Mouse (Mus musculus): ENCODE results near the gene Pld3. TPM values are rescaled to one million over a fixed set of nuclear protein-coding genes. Genes with fewer than 3 reads are reported as not detected.

Gene Pld3
- polyA plus RNA-seq, 1 experiment from 2014 or later: 107 TPM

DNA sequence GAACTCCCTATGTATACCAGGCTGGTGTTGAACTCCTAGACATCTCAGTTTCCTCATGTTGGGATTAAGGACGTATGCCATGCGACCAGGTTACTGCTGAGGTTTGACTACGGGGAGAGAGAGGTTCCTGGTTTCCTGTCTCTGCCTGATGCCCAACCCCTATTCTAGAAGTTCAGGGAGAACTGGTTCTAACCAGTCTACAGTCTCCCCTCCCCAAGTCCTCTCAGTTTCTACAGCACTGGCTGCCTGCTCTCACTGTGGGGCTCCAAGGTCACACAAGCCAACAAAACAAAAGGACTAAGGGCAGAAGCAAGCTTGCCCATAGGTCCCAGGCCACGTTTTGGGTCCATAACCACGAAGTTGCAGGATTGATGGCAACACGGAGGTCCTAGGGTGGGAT is 3.4 kb downstream of the Pld3 start:
- Histone ChIP-seq H3K9ac (replicated peaks) (no peak overlapping the region), H3K4me2 (replicated peaks) (no peak overlapping the region), H3K36me3 (no peaks in the 10 kb centered on the region), H3K9me3 (no peaks in the 10 kb centered on the region), H3K27ac (no peak overlapping the region), H3K4me1 (replicated peaks) (peaks cover 16% of the 10 kb centered on the region), H3K27me3 (no peaks in the 10 kb centered on the region), H3K4me3 (replicated peaks) (no peak overlapping the region)
- 80% methylated on average over 6 of the region's 6 CpGs for WGBS
- ATAC-seq: no peak

- ATAC-seq: no peak
- 91% methylated on average over 12 of the region's 12 CpGs for WGBS
Measured at GRCm38 (mm10) chr7:27544675-27545370, 8.2 kb downstream of the Pld3 start.

GRCm38 (mm10) chr7:27543851-27544250 is 9.2 kb downstream of the Pld3 start:
- peaks cover 18% of the 10 kb centered on the region for H3K4me1 ChIP-seq (replicated peaks)
- peaks cover 22% of the 10 kb centered on the region for H3K36me3 ChIP-seq
- H3K27ac ChIP-seq: no peak overlapping the region
- no peak for ATAC-seq
- no peaks in the 10 kb centered on the region for H3K27me3 ChIP-seq
- H3K9me3 ChIP-seq: no peaks in the 10 kb centered on the region
- no peak overlapping the region for H3K4me3 ChIP-seq (replicated peaks)
- 87% methylated on average over 4 of the region's 4 CpGs for WGBS
- H3K4me2 ChIP-seq (replicated peaks): no peak overlapping the region
- H3K9ac ChIP-seq (replicated peaks): no peak overlapping the region

More at GRCm38 (mm10) chr7:27544675-27545370, 8.2 kb downstream of the Pld3 start:
- no peak overlapping the region for H3K9ac ChIP-seq (replicated peaks)
- H3K4me1 ChIP-seq (replicated peaks): peaks cover 18% of the 10 kb centered on the region
- H3K27me3 ChIP-seq: no peaks in the 10 kb centered on the region
- H3K9me3 ChIP-seq: no peaks in the 10 kb centered on the region
- H3K4me2 ChIP-seq (replicated peaks): no peak overlapping the region
- H3K36me3 ChIP-seq: peaks cover 13% of the 10 kb centered on the region
- H3K27ac ChIP-seq: no peak overlapping the region
- H3K4me3 ChIP-seq (replicated peaks): no peak overlapping the region

DNA sequence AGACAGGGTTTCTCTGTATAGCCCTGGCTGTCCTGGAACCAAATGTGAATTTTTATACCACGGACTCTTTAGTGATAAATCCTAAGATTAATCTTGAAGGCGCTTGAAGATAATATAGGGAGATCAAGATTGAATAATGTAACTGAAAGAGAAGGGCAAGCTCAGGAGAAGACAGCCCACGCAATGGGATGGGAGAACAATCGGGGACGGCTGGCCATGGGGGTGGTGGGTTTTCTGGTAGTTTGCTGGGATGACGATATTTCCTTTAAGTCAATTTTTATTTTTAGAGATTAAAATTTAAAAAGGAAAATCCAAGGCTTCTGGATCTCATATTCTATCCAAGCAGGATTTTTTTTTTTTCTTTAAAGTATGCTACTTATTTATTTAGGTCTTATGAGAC is 10.0 kb downstream of the Pld3 start:
- peak overlapping the region; percentile 76 for H3K9ac ChIP-seq (replicated peaks)
- H3K4me1 ChIP-seq (replicated peaks): peaks cover 18% of the 10 kb centered on the region
- no peaks in the 10 kb centered on the region for H3K9me3 ChIP-seq
- H3K27ac ChIP-seq: no peak overlapping the region
- peak; percentile 5 for ATAC-seq
- H3K4me2 ChIP-seq (replicated peaks): peak overlapping the region; percentile 74
- H3K36me3 ChIP-seq: peaks cover 28% of the 10 kb centered on the region
- WGBS: 54% methylated on average over 6 of the region's 6 CpGs
- no peaks in the 10 kb centered on the region for H3K27me3 ChIP-seq
- peak overlapping the region; percentile 55 for H3K4me3 ChIP-seq (replicated peaks)

DNA sequence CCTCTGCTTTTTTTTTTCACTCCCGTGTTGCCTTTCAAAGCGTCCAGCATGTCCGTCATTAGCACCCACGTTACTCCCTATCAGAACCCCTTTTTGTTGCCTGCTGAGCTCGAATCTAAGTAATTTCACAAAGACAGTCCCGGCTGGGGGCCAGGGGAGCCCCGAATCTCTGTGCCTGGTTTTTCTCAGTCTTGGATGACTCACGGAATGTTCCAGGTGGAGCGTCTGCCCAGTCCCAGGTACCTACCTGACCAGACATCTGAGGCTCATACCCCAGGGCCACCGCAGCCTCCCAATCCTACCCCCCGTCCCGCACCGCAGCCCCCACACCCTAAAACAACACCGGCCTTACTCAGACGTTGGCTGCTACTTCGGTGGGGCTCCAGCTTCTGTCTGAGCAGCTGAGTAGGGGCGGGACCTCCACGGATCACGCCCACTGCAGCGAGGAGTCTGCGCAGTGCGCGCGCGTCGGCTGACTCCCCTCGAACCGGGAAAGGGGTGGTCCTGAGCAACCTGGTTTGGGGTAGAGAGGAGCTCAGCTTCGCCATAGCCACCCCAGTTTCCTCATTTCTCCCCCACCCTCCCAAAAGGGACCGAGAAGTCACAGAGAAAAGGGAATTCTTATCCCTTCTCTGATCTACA is 10.5 kb downstream of the Pld3 start:
- no peak overlapping the region for H3K27ac ChIP-seq
- peaks cover 34% of the 10 kb centered on the region for H3K36me3 ChIP-seq
- H3K9me3 ChIP-seq: no peaks in the 10 kb centered on the region
- H3K4me3 ChIP-seq (replicated peaks): peak overlapping the region; percentile 55
- H3K9ac ChIP-seq (replicated peaks): peak overlapping the region; percentile 76
- H3K27me3 ChIP-seq: no peaks in the 10 kb centered on the region
- 4% methylated on average over 30 of the region's 30 CpGs for WGBS
- peaks cover 18% of the 10 kb centered on the region for H3K4me1 ChIP-seq (replicated peaks)
- ATAC-seq: peak; percentile 96
- peak overlapping the region; percentile 74 for H3K4me2 ChIP-seq (replicated peaks)

GRCm38 (mm10) chr7:27541922-27542321 is 11.1 kb downstream of the Pld3 start:
- Histone ChIP-seq H3K4me1 (replicated peaks) (peaks cover 18% of the 10 kb centered on the region), H3K4me2 (replicated peaks) (peak overlapping the region; percentile 74), H3K27me3 (no peaks in the 10 kb centered on the region), H3K4me3 (replicated peaks) (peak overlapping the region; percentile 55), H3K27ac (no peak overlapping the region), H3K9me3 (no peaks in the 10 kb centered on the region), H3K36me3 (peaks cover 39% of the 10 kb centered on the region), H3K9ac (replicated peaks) (peak overlapping the region; percentile 76)
- ATAC-seq: 0 out of 2 replicates have a peak, but pooled peaks have one; percentile 2
- 65% methylated on average over 5 of the region's 5 CpGs for WGBS

DNA sequence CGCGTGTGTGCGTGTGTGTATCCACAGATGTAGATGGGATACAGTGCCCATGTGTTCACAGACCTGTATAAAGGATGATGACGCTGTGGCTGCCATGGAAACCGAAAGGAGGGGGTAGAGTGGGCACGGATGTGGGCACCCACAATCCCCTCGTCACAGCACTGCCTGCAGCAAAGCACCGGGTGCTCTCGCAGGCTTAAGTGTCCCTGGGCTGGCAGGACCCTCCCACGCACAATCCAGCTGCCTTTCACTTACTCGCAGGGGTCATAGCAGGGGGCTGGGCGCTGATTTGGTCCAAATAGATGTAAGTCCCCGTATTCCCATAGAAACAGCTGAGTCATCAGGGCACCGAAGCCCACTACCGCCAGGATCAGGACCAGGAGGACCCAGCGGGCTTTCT is 11.6 kb downstream of the Pld3 start:
- peak; percentile 51 for ATAC-seq
- Histone ChIP-seq H3K4me2 (replicated peaks) (peak overlapping the region; percentile 74), H3K9ac (replicated peaks) (peak overlapping the region; percentile 36; the same call in 1 of the 2 replicates), H3K27me3 (no peaks in the 10 kb centered on the region), H3K4me3 (replicated peaks) (peak overlapping the region; percentile 55), H3K4me1 (replicated peaks) (peaks cover 18% of the 10 kb centered on the region), H3K36me3 (peaks cover 44% of the 10 kb centered on the region), H3K9me3 (no peaks in the 10 kb centered on the region), H3K27ac (0 out of 2 replicates have a peak overlapping the region, but pooled peaks have one; percentile 5)
- 72% methylated on average over 16 of the region's 16 CpGs for WGBS

- Histone ChIP-seq H3K9ac (replicated peaks) (0 out of 2 replicates have a peak overlapping the region, but pooled peaks have one; percentile 36), H3K36me3 (peaks cover 49% of the 10 kb centered on the region), H3K27ac (0 out of 2 replicates have a peak overlapping the region, but pooled peaks have one; percentile 5), H3K4me3 (replicated peaks) (no peak overlapping the region), H3K27me3 (no peaks in the 10 kb centered on the region), H3K4me2 (replicated peaks) (peak overlapping the region; percentile 74), H3K4me1 (replicated peaks) (peaks cover 18% of the 10 kb centered on the region), H3K9me3 (no peaks in the 10 kb centered on the region)
- ATAC-seq: no peak
- 89% methylated on average over 6 of the region's 6 CpGs for WGBS
Measured at GRCm38 (mm10) chr7:27540935-27541334, 12.1 kb downstream of the Pld3 start.

- no peak overlapping the region for H3K27ac ChIP-seq
- no peak for ATAC-seq
- peaks cover 18% of the 10 kb centered on the region for H3K4me1 ChIP-seq (replicated peaks)
- no peak overlapping the region for H3K4me2 ChIP-seq (replicated peaks)
- H3K36me3 ChIP-seq: peaks cover 53% of the 10 kb centered on the region
- no peak overlapping the region for H3K4me3 ChIP-seq (replicated peaks)
- no peaks in the 10 kb centered on the region for H3K27me3 ChIP-seq
- H3K9me3 ChIP-seq: no peaks in the 10 kb centered on the region
- no peak overlapping the region for H3K9ac ChIP-seq (replicated peaks)
- 75% methylated on average over 2 of the region's 2 CpGs for WGBS
Measured at GRCm38 (mm10) chr7:27540521-27540920, 12.5 kb downstream of the Pld3 start.

DNA sequence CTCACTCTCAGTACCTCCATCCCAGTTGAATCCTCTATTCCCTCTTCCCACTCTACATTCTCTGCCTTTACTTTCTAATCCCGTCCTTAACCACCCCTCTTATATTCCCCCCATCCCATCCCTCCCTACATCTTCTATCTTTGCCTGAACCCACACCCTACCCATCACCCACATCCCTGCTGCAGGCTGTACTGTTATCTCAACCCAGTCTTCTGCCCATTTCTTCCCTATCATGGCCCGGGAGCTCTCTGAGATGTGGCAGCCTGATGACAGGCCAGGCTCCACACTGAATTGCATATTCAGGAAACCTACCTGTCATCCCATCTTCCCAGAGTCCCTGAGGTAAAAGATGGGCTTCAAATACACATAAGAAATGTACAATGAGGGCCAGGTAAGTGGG is 14.2 kb downstream of the Pld3 start:
- 81% methylated on average over 2 of the region's 2 CpGs for WGBS
- Histone ChIP-seq H3K4me2 (replicated peaks) (no peak overlapping the region), H3K9me3 (no peaks in the 10 kb centered on the region), H3K27ac (no peak overlapping the region), H3K4me3 (replicated peaks) (no peak overlapping the region), H3K4me1 (replicated peaks) (peaks cover 18% of the 10 kb centered on the region), H3K9ac (replicated peaks) (no peak overlapping the region), H3K27me3 (no peaks in the 10 kb centered on the region), H3K36me3 (peaks cover 67% of the 10 kb centered on the region)
- ATAC-seq: no peak

GRCm38 (mm10) chr7:27537998-27538397 is 15.0 kb downstream of the Pld3 start:
- no peaks in the 10 kb centered on the region for H3K27me3 ChIP-seq
- no peak overlapping the region for H3K4me2 ChIP-seq (replicated peaks)
- no peaks in the 10 kb centered on the region for H3K9me3 ChIP-seq
- 90% methylated on average over 8 of the region's 8 CpGs for WGBS
- H3K27ac ChIP-seq: no peak overlapping the region
- no peak overlapping the region for H3K9ac ChIP-seq (replicated peaks)
- H3K4me1 ChIP-seq (replicated peaks): peaks cover 16% of the 10 kb centered on the region
- no peak for ATAC-seq
- peaks cover 74% of the 10 kb centered on the region for H3K36me3 ChIP-seq
- H3K4me3 ChIP-seq (replicated peaks): no peak overlapping the region

- Histone ChIP-seq H3K27ac (no peak overlapping the region), H3K27me3 (no peaks in the 10 kb centered on the region), H3K4me3 (replicated peaks) (no peak overlapping the region), H3K36me3 (peaks cover 87% of the 10 kb centered on the region), H3K9me3 (no peaks in the 10 kb centered on the region), H3K4me2 (replicated peaks) (no peak overlapping the region), H3K4me1 (replicated peaks) (peaks cover 7% of the 10 kb centered on the region), H3K9ac (replicated peaks) (no peak overlapping the region)
- 90% methylated on average over 6 of the region's 6 CpGs for WGBS
- ATAC-seq: no peak
Measured at GRCm38 (mm10) chr7:27536618-27537017, 16.4 kb downstream of the Pld3 start.
